Mouse (Mus musculus) embryo, embryonic 10.5 days (tissue): ENCODE results near the gene Csnk1g1.

Experiments
- DNase-seq: peaks from one replicate; pipeline ENCODE4 v3.0.0-alpha.2; 2015; ENCODE audit warnings: low spot score

The Csnk1g1 gene

GRCm38 (mm10) chr9:65908394-65909300 lies at the start of gene Csnk1g1, which contains the start of gene Trip4:
TSS of gene Csnk1g1 (plus strand) at chr9:65908924.
TSS of gene Trip4 (minus strand) at chr9:65908794.
- peak; percentile 98 for DNase-seq

- DNase-seq = no peak
These were observed 49.1 kb upstream of the Csnk1g1 start for GRCm38 (mm10) chr9:65859656-65860055.

GRCm38 (mm10) chr9:65884564-65885315 lies 24.0 kb upstream of the Csnk1g1 start:
- DNase-seq = peak; percentile 94

GRCm38 (mm10) chr9:65890143-65890628 lies 18.5 kb upstream of the Csnk1g1 start, which contains the start of gene Pclaf:
TSS of gene Pclaf (plus strand) at chr9:65890237.
- DNase-seq = peak; percentile 97

GRCm38 (mm10) chr9:65891126-65891525 lies 17.6 kb upstream of the Csnk1g1 start:
- peak; percentile 71 for DNase-seq

GRCm38 (mm10) chr9:65896977-65897376 lies 11.7 kb upstream of the Csnk1g1 start:
- DNase-seq = no peak

DNA sequence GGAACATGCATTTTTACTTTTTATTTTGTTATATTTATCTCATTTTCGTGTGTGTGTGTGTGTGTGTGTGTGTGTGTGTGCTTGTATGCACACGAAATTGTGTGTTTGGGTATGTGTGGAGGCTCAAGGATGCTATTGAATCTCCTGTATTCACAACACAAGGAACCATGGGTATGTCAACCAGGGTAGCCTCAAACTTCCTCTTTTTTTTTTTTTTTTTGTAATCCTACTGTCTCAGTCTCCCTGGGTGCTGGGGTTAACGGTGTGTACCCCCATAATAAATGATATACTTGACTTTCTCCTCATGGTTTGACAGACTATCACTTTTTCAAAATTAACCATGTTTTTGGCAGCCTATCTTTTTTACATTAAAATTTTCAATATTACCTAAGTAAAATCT lies 5.8 kb upstream of the Csnk1g1 start:
- no peak for DNase-seq

- DNase-seq = no peak
These were observed 5.3 kb upstream of the Csnk1g1 start for GRCm38 (mm10) chr9:65903419-65903818.

GRCm38 (mm10) chr9:65909301-65909801 lies 627 bp downstream of the Csnk1g1 start:
- DNase-seq = peak; percentile 65

GRCm38 (mm10) chr9:65909837-65910236 lies 1.1 kb downstream of the Csnk1g1 start:
- no peak for DNase-seq

DNA sequence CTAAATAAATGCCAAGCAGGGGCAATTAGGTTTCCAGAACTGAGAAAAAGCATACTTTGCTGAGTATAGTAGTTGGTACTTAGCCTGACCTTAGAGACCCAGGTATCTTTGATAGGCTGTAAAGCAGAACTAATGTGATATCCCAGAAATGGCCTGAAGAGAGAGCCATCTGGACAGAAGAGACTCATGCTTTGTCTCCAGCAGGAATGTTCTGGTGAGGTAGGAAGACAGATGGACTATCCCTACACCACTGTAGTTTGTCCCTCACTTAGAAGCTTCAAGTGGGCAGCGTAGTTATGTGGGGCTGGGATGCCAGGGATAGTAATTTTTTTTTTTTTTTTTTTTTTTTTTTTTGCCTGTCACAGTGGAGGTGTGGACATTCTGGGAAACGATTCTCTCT lies 5.3 kb downstream of the Csnk1g1 start:
- DNase-seq = no peak

DNA sequence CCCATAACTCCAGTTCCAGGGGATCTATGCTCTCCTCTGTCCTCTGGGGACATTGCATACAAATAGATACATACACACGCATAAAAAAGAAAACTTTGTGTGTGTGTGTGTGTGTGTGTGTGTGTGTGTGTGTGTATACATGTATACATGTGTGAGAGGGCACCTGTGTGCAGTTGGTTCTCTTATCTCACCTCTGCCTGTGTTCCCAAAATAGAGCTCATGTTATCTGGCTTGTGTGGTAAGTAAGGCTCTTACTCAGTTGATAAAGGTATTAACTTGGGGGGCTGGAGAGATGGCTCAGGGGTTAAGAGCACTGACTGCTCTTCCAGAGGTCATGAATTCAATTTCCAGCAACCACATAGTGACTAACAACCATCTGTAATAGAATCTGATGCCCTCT lies 8.3 kb downstream of the Csnk1g1 start:
- DNase-seq = no peak

GRCm38 (mm10) chr9:65928456-65928855 lies 19.7 kb downstream of the Csnk1g1 start:
- DNase-seq = no peak

DNA sequence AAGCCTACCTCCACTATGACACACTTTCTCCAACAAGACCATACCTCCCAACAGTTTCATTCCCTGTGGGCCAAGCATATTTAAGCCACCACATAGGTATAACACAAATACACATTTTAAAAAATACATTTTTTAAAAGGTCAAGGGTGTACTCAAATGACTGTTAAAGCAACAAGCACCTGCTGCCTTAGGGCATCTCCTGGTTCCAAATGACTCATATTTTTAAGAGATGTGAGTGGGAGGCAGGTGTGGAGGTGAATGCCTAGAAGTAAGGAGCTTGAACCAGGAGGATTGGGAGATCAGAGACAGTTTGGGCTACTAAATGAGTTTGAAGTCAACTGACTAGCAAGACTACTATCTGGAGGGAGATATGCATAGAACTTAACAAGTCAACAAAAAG lies 21.1 kb downstream of the Csnk1g1 start:
- DNase-seq = no peak

DNA sequence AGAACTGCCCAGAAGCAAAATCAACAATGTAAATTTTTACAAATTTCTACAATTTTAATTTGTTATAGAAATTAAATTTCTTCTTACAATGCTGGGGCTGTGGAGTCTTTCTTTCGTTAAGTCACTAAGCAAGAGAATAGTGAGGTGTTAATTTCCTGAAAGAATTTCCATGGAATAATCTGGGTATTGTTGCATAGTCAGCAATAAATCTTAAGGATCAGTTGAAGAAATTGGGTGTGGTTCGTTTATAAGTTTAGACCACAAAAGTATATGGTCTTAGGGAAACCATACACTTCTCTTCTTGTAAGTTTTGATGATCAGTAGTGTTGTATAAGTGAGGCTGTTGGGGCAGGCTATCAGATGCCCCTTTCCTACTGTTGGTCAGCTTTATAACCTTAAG lies 28.8 kb downstream of the Csnk1g1 start:
- DNase-seq = no peak

DNA sequence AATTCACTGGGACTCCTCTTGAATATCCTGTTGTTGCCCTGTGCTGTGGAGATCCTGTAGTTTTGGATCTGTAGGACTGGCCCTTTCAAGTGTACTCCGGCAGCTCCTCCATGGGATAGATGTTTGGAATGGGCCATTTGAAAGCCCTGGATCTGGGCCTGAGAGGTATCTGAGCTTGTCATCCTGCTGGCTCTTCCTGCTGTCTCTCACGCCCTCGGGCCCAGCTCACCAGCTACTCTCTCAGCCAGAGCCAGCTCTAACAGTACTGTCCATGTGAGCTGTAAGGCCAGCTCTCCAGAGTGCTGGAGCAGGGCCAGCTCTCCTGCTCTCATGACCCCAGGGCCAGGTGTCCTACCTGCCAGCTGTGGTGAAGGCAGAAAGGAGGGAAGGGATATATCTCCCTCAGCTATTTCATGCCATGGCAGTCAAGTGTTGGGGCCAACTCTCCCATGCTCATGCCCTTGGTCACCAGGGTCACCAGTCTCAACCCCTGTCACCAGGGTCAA lies 42.4 kb downstream of the Csnk1g1 start:
- DNase-seq = no peak

- no peak for DNase-seq
These were observed 61.3 kb downstream of the Csnk1g1 start for GRCm38 (mm10) chr9:65970009-65970408.

- DNase-seq = peak; percentile 39
These were observed 64.5 kb downstream of the Csnk1g1 start for GRCm38 (mm10) chr9:65973206-65973605.

DNA sequence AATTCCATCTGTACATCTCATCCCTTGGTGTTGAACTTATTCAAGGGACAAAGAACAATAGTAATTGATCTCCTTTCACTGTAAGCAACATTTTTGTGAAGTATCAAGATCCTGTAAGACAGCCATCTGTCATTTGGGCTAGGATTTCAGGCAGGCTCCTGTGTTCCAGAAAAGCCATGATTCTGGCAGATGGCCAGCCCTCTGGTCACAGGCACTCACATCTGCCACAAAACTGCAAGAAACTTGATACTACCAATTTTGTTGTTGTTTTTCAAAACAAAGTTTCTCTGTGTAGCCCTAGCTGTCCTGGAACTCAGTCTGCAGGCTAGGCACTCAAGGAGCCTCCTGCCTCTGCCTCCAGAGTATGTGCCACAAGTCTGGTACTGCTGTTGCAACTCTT lies 67.2 kb downstream of the Csnk1g1 start:
- peak; percentile 18 for DNase-seq

GRCm38 (mm10) chr9:65982841-65983240 lies 74.1 kb downstream of the Csnk1g1 start:
- DNase-seq = no peak

GRCm38 (mm10) chr9:65987021-65987420 lies 78.3 kb downstream of the Csnk1g1 start:
- no peak for DNase-seq
